Mouse (Mus musculus) layer of hippocampus, postnatal 25 days (tissue): Measurements from ENCODE around the gene Btbd8. TPM values are rescaled to one million over a fixed set of nuclear protein-coding genes. Genes with fewer than 3 reads are reported as not detected.

Source experiments
- DNase-seq, 2 experiments: peaks; one replicate each; pipeline ENCODE4 v3.0.0; 2022; ENCODE audit warnings: mixed read lengths in 2 of 2, low spot score in 1 of 2; ENCODE audit errors: extremely low spot score in 1 of 2
- total RNA-seq, 2 experiments: library from RNA; stranded (reverse); gene quantifications; 2 replicates each; pipeline ENCODE4 v1.2.3; 2021

Btbd8 gene
- total RNA-seq, 2 experiments from 2014 or later = 106 to 107 TPM

DNA sequence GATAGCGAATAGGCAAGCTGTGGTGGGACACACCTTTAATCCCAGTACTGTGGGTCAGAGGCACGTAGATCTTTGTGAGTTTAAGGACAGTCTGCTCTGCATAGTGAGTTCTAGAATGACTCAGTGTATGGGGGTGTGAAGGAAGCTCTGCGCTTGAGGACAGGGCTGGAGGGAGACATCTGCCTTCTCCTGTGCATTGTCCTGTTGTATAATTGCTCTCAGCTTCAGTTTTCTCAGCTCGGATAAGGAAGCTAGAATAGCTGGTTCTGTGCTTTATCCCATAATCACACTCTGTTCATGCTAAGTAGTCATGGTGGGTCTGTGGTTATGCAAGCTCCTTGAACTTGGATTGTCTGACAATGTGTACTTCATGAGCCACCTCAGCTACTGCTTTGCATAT is 11.0 kb downstream of the Btbd8 start:
- DNase-seq = no peak

- DNase-seq = no peak
These were observed 11.8 kb downstream of the Btbd8 start for GRCm38 (mm10) chr5:107449620-107450019.

- no peak for DNase-seq
These were observed 12.5 kb downstream of the Btbd8 start for GRCm38 (mm10) chr5:107450299-107450698.

DNA sequence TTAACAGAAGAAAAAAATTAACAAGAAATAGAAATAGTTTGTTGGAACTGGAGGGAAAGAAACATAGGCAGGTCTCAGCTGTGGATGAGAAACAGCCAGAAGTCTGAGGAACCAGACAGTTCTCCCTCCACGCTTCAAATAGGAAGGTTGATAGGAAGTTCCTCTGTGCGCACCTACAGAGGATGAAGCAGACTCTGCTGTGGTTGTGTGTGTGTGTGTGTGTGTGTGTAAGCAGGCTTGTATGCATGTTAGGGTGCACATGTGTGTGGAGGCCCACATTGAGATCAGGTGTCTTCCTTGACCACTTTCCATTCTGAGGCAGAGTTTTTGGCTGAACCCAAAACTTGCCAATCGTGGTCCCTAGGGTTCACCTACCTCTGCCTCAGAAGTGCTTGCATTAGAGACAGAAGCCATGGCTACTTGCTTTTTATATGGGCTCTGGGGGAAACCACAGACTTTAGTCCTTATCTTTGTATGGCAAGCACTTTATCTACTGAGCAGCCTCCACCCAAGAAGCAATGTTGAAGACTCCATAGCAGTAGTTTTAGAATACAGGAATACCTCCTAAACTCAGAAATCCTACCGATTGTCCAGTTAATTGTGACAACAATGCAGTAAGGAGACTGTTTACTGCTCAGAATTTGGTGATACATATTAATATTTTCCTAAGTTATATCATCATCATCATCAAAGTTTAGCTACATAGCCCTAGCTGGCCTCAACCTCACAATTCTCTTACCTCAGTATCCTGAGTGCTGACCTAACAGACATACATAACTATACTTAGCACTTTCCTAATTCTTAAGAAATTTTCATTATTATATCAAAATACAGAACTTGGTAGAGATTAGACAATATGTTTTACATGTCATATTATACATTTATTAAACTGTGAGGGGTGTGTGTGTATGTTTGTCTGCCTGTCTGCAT is 24.6 kb downstream of the Btbd8 start:
- no peak for DNase-seq

- no peak for DNase-seq
These were observed 28.7 kb downstream of the Btbd8 start for GRCm38 (mm10) chr5:107466501-107466900.

GRCm38 (mm10) chr5:107467098-107467497 is 29.3 kb downstream of the Btbd8 start:
- DNase-seq = no peak

GRCm38 (mm10) chr5:107470600-107471329 is 33.0 kb downstream of the Btbd8 start:
- DNase-seq = no peak

- no peak for DNase-seq
These were observed 42.4 kb downstream of the Btbd8 start for GRCm38 (mm10) chr5:107480194-107480593.

GRCm38 (mm10) chr5:107488996-107489395 is 51.2 kb downstream of the Btbd8 start:
- no peak for DNase-seq

- DNase-seq = no peak
These were observed 53.2 kb downstream of the Btbd8 start for GRCm38 (mm10) chr5:107491036-107491435.

DNA sequence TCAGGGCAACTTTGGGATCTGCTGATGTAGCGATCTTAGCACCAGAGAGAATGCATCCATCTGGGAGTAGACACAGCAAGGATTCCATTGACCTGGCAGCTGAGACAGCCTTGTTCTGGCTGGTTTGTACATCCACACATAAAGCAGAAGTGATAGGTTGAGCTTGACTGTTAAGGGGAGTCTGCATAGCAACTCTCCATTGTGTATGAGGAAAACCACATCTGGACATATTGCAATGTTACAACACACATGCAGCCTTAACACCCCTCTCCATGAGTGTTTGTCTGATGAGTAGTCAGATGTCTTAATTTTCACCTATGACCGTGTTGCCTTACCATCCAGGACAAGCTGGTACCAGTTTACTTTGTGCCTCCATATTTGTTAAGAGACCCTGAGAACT is 54.7 kb downstream of the Btbd8 start:
- DNase-seq = no peak

- no peak for DNase-seq
These were observed 57.0 kb downstream of the Btbd8 start for GRCm38 (mm10) chr5:107494759-107495158.

DNA sequence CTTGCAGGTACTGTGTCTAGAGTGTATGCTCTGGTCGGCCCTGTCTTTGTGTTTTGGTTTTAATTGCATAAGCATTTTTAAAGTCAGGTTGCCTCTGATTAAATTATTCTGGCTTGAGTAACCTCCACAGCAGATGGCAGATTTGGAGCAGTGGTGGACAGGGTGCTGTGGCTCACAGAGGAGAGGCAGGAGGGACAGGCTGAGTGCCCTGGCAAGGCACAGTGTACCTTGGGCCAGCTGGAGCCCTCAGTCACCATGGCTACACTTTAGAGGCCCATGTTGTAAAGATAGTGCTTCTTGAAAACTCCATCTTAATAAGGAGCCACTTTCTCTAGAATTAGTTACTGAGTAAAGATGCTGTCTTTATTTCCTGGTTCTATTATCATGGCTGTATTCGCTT is 58.2 kb downstream of the Btbd8 start:
- no peak for DNase-seq

DNA sequence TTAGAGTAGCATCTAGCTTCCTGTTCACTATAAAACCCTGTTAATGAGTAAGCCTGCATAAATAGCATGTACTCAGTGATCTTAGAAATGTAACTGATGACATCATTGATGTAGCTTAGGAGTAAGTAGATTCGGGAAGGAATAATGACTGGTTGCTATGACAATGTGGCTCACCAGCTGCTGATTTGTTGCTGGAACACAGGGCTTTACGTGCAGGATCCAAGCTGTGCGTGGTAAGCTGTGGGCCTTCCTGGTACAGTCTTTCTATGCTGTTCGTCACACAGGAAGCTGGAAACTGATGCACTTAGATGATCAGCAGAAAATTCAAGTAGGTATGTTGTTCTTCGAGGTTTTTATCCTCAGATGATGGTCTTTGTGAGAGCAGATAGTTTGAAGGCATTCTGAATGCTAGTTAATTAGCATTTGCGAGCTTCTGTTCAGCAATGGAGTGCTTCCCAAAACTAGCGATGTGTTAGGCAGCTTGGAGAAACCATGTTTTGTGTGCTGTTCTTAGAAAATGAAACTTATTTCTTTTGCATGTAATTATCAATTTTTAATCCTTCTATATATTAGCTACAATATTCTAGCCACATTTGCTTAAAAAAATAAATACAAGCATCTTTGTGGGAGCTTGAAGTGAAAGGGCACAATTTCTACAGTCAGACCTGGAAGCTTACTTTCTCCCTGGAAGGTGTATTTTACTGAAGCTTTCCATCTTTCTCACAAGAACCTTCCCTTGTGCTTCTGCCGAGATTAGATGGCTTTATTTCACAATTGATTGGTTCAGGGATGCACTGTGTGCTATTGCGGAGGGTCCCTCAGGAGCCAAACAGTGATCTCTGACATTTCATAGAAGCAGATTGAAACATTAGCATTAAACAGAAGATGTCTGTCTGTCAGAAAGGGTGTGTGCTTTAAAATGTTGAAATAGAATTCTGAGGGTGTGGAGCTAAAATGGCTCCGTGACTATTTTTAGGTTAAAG is 60.0 kb downstream of the Btbd8 start:
- DNase-seq = peak in 1 of 2 experiments; percentile 49

GRCm38 (mm10) chr5:107498806-107499310 is 61.1 kb downstream of the Btbd8 start:
- no peak for DNase-seq

DNA sequence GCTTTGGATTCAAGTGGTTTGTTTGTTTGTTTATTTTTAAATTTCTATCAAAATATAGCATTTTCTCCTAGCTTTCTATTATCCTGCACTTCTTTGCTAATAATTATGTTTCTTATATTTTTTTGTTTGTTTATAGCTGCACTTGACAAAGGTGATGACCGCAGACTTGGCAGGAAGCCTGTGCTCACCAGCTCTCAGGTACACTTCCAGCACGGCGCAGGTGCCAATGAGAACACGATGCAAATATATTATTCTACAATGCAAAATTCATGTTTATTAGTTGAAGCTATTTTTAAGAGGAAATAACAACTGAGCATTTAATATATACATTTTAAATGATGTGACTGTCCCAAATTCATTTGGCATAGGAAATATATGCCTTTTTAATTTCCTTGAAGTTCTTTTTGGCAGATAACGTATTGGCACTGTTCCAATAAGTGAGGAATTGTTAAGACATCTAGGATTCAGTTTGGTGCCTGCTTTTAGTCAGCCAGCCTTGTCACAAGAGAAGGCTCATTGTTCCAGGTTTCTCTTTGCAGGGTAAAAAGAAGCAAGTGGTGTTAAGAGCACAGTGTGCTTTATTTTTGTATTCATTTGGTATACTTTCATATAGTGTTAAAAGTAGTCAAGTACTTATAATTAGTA is 62.2 kb downstream of the Btbd8 start:
- no peak for DNase-seq

GRCm38 (mm10) chr5:107500741-107501140 is 62.9 kb downstream of the Btbd8 start:
- no peak for DNase-seq

- no peak for DNase-seq
These were observed 69.5 kb downstream of the Btbd8 start, which contains the start of gene Gm42669 for GRCm38 (mm10) chr5:107507321-107507720. Gm42669 (plus strand) TSS chr5:107507621.

GRCm38 (mm10) chr5:107510503-107510902 is 72.7 kb downstream of the Btbd8 start:
- DNase-seq = no peak

GRCm38 (mm10) chr5:107511326-107511725 is 73.5 kb downstream of the Btbd8 start:
- DNase-seq = no peak
